Mouse (Mus musculus): ENCODE measurements at regions not wholly inside any gene's neighbourhood (a gene's known extent, or its start where the extent isn't known, plus 50 kb on each side); places are given as distances from the start of the nearest gene placed in this dataset.

DNA sequence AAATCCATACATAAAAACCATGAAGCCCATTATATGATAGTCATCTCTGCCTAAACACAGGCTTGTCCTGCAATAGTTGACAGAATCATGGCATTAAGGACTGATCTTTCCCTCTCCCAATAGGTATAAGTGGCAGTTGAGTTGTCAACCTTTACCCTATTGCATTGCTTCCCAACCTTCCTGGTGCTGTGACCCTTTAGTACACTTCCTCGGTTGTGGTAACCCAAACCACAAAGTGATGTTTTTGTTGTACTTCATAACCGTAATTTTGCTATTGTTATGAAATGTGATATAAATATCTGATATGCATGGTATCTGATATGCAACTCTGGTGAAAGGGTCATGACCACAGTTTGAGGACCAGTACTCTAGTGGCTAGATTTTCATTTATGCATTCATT, 61.4 kb downstream of the Gm4340 start:
- no peak for DNase-seq (ENCODE audit: low read depth, low spot score)

DNA sequence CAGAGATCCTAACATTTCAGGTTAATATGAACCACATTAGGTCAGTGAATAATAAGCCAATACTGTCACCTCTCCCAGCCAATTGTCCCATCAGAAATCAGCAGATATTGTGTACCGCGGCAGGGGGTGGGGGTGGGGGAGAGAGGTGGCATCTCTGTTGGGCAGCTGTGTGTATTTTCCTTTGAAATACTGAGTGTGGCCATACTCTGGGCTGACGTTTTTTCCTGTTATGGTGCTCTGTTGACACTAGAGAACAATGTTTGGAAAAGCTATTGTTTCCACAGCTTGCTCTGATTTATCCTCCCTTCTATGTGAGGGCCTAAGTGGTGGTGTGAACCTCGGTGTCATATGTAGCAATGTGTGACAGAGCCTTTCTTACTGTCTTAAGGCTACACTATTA, 81.0 kb downstream of the Gm4340 start:
- DNase-seq (ENCODE audit: low read depth, low spot score) = no peak

DNA sequence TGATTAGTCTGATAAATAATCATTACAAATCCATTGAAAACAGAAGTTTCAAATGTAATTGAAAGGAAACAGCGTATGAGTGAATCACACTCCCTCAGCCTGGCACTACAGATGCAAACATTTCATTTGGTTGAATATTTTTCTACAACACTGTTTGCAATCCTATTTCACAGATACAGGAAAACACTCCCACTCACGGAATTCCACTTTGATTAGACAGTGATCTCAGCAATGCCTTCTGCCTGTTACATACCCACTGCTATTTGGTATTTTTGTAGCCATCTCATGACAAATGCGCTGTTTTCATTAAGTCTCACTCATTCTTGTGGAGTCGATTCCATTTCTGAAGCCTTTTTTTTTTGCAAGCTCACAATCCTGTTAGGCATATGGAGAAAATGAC, 105.3 kb downstream of the Gm4340 start:
- peak; percentile 54 for DNase-seq (ENCODE audit: low read depth, low spot score)

Measured in brain, adult 2 months (tissue).